Mouse (Mus musculus) forebrain, postnatal 0 days (tissue): ENCODE data around the gene Speg. TPM values are rescaled to one million over a fixed set of nuclear protein-coding genes. Genes with fewer than 3 reads are reported as not detected.

Experiments used
- ATAC-seq: fragments of 200-750 bp; cut with Nextera tagmentation; 2 replicates; pipeline ENCODE4 v1.8.0; 2017; ENCODE audit warnings: mild to moderate bottlenecking, moderate library complexity
- DNase-seq: peaks from one replicate; pipeline ENCODE4 v3.0.0-alpha.2; 2015
- H3K27ac ChIP-seq: fragments of 300-500 bp; sonication (generic); 2 replicates; pipeline ENCODE4 v1.5.1; 2014; ENCODE audit warnings: low read depth, mild to moderate bottlenecking, antibody characterized with exemption, low read length, moderate library complexity, mixed read lengths
- H3K27me3 ChIP-seq: fragments of 300-500 bp; sonication (generic); 2 replicates; pipeline ENCODE4 v1.6.1; 2014; ENCODE audit warnings: mild to moderate bottlenecking, low read length, mixed read lengths; ENCODE audit not compliant: insufficient read depth
- H3K36me3 ChIP-seq: fragments of 300-500 bp; sonication (generic); 2 replicates; pipeline ENCODE4 v1.6.1; 2014; ENCODE audit warnings: mild to moderate bottlenecking, moderate library complexity; ENCODE audit not compliant: insufficient read depth
- H3K4me1 ChIP-seq: fragments of 300-500 bp; sonication (generic); 2 replicates; pipeline ENCODE4 v1.6.1; 2014; ENCODE audit warnings: antibody characterized with exemption; ENCODE audit not compliant: insufficient read depth
- H3K4me2 ChIP-seq: fragments of 300-500 bp; sonication (generic); 2 replicates; pipeline ENCODE4 v1.6.1; 2014; ENCODE audit warnings: low read depth, mild to moderate bottlenecking, moderate library complexity
- H3K4me3 ChIP-seq: fragments of 300-500 bp; sonication (generic); 2 replicates; pipeline ENCODE4 v1.5.1; 2014; ENCODE audit warnings: low read depth, low read length, mixed read lengths
- H3K9ac ChIP-seq: fragments of 300-500 bp; sonication (generic); 2 replicates; pipeline ENCODE4 v1.6.1; 2014; ENCODE audit warnings: mild to moderate bottlenecking
- H3K9me3 ChIP-seq: fragments of 300-500 bp; sonication (generic); 2 replicates; pipeline ENCODE4 v1.6.1; 2016; ENCODE audit warnings: low read length
- CTCF ChIP-seq: sonication (generic); IDR thresholded peaks from 2 replicates; pipeline ENCODE4 v1.5.1; 2016; ENCODE audit warnings: antibody characterized with exemption, control low read depth, low read depth
- WGBS: fragments of 180-500 bp; shearing (Covaris S2); extraction: QIAGEN DNeasy Blood & Tissue Kit; methylation state at CpG from one replicate; pipeline ENCODE4 v1.1.7; 2014; 5-methylcytosine and 5-hydroxymethylcytosine counted together
- polyA plus RNA-seq: library from polyadenylated mRNA; unstranded; fragments of >200 nt; fragmentation: Nextera tagmentation; extraction: Ambion mirVana; gene quantifications from 2 replicates; pipeline ENCODE4 v1.2.1, GENCODE M21; 2015
- total RNA-seq: library from RNA; depleted of rRNA; stranded (reverse); fragments of >200 nt; gene quantifications from 2 replicates; pipeline ENCODE4 v1.2.3, GENCODE M21; 2014

The Speg gene
- total and polyA plus RNA-seq, 2 experiments from 2014 or later: 20.6 to 44.4 TPM

DNA sequence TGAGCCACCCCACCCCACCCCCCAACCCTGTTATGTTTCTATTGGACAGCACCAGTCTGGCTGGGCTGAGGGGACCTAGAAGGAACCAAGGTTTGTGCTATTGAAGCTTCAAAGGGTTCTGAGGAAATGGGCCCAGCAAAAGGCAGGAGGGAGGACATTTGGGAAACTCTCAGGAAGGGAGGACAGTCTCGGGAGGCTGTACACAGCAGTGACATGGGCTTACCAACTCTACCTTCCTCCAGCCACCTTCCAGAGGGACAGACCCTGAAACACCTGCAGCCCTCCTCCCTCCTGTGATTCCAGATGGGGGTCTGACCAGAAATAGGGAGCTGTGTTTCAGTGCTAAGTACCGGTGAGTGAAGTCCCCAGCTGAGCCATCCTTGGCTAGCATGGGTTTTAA, 34.6 kb upstream of the Speg start:
- H3K36me3 ChIP-seq: no peaks in the 10 kb centered on the region
- no peak overlapping the region for H3K4me2 ChIP-seq
- WGBS: 81% methylated on average over 2 of the region's 2 CpGs
- H3K27ac ChIP-seq: no peak overlapping the region
- TF ChIP-seq CTCF: no peak
- H3K9me3 ChIP-seq: no peaks in the 10 kb centered on the region
- no peak overlapping the region for H3K9ac ChIP-seq
- no peak for DNase-seq
- peaks cover 7% of the 10 kb centered on the region; the same call in 1 of the 2 replicates for H3K27me3 ChIP-seq
- no peak for ATAC-seq
- H3K4me3 ChIP-seq: no peak overlapping the region
- H3K4me1 ChIP-seq: no peaks in the 10 kb centered on the region

- peak; percentile 84 for ATAC-seq
- H3K27ac ChIP-seq: no peak overlapping the region
Measured at GRCm38 (mm10) chr1:75342874-75343416, 32.2 kb upstream of the Speg start.

DNA sequence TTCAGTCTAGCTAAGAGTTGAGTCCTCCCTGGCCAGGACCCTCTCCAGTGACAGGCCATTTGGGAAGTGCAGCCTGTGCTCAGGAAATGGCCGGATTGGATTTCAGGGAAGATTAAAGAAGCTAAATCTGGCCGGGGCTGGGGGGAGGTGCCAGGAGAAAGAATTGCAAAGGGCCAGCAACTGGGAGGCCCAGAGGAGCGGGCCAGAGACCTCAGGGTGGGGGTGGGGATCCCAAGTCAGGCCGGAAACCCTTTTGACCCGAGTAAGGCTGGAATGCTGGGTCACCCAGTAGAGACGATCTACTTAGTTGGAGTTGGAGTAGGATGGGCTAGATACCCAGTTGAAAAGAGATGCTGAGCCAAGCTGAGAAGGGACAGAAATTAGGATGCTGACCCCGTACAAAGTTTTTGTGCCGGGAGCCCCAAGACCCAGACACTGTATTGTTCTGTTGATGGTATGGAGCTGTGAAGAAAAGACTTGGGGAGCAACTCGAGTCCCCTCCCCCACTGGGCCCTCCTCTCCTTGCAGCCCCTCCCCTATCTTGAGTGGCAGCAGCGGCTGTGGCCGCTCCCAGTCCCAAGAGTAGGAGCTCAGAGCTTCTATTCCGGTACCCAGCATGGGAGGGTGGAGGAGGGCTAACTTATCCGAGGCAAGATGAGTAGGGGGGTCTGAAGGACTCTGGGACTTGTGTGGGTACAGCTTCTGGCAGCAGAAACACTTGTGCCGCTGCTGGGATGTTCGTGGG, 30.6 kb upstream of the Speg start:
- no peaks in the 10 kb centered on the region for H3K9me3 ChIP-seq
- TF ChIP-seq CTCF: no peak
- ATAC-seq (0 out of 2 replicates have a peak, but pooled peaks have one; percentile 8), DNase-seq (no peak)
- no peaks in the 10 kb centered on the region for H3K4me1 ChIP-seq
- H3K27me3 ChIP-seq: peaks cover 7% of the 10 kb centered on the region; the same call in 1 of the 2 replicates
- no peak overlapping the region for H3K27ac ChIP-seq
- no peak overlapping the region for H3K4me3 ChIP-seq
- no peak overlapping the region for H3K4me2 ChIP-seq
- H3K9ac ChIP-seq: no peak overlapping the region
- H3K36me3 ChIP-seq: no peaks in the 10 kb centered on the region
- WGBS: 8% methylated on average over 14 of the region's 15 CpGs

More at GRCm38 (mm10) chr1:75342874-75343416, 32.2 kb upstream of the Speg start:
- Histone ChIP-seq H3K27me3 (peaks cover 7% of the 10 kb centered on the region; the same call in 1 of the 2 replicates), H3K4me3 (no peak overlapping the region), H3K4me1 (no peaks in the 10 kb centered on the region), H3K36me3 (no peaks in the 10 kb centered on the region), H3K9me3 (no peaks in the 10 kb centered on the region), H3K4me2 (no peak overlapping the region), H3K9ac (no peak overlapping the region)
- DNase-seq: peak; percentile 91
- WGBS: 2% methylated on average over 8 of the region's 8 CpGs
- peak; percentile 95 for TF ChIP-seq CTCF

DNA sequence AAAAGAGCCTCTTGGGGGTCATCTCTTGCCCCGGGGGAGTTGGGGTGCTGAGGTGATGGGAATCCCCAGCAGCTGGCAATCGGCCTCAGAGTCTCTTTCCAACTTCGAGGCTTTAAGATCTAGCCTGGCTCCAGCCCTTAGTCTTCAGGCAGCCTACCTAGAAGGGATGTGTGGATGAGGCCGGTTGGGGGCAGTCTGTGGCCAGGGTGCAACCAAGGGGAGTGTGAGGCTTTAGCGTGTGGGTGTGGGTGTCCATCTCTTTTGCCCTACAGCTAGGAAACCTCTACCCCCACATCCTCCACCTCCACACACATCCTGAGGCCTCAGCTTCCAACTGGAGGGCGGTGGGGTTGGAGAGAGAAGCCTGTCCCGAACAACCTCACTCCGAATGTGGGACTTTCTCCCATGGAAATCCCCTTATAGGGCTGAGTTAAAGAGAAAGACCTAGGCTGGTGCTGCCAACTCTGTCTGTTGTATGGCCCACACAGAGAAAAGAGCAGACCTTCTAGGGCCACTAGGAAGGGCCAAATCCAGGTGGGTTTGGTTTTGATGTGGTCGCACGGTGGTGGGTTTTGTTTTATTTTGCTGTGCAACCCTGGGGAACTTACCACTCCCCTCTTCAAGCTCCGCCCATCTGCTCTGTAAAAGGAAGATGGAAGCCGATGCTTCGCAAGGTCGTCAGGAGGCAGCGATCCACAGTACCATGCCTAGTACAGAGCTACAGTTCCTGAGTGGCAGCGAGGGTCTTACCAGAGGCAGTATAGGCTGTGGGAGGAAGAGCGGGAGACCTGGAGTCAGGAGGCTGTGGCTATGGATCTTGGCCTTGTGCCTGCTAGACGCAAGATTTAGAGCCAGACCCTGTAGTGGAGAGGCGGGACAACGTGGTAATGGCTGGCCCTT, 29.8 kb upstream of the Speg start:
- TF ChIP-seq CTCF: no peak
- Histone ChIP-seq H3K27ac (no peak overlapping the region), H3K9ac (no peak overlapping the region), H3K4me3 (no peak overlapping the region), H3K36me3 (no peaks in the 10 kb centered on the region), H3K4me1 (no peaks in the 10 kb centered on the region), H3K27me3 (peaks cover 7% of the 10 kb centered on the region; the same call in 1 of the 2 replicates), H3K9me3 (no peaks in the 10 kb centered on the region), H3K4me2 (no peak overlapping the region)
- DNase-seq: no peak
- 42% methylated on average over 20 of the region's 20 CpGs for WGBS
- ATAC-seq: no peak

GRCm38 (mm10) chr1:75347279-75347678, 27.8 kb upstream of the Speg start:
- no peak for TF ChIP-seq CTCF
- WGBS: 83% methylated on average over 5 of the region's 5 CpGs
- H3K4me2 ChIP-seq: no peak overlapping the region
- H3K9ac ChIP-seq: no peak overlapping the region
- no peak overlapping the region for H3K27ac ChIP-seq
- H3K4me3 ChIP-seq: no peak overlapping the region
- H3K9me3 ChIP-seq: no peaks in the 10 kb centered on the region
- H3K4me1 ChIP-seq: no peaks in the 10 kb centered on the region
- no peak for DNase-seq
- no peaks in the 10 kb centered on the region for H3K36me3 ChIP-seq
- ATAC-seq: no peak
- peaks cover 7% of the 10 kb centered on the region; the same call in 1 of the 2 replicates for H3K27me3 ChIP-seq

GRCm38 (mm10) chr1:75349275-75349674, 25.8 kb upstream of the Speg start:
- ATAC-seq: no peak
- no peak overlapping the region for H3K4me3 ChIP-seq
- peaks cover 7% of the 10 kb centered on the region; the same call in 1 of the 2 replicates for H3K27me3 ChIP-seq
- TF ChIP-seq CTCF: no peak
- no peaks in the 10 kb centered on the region for H3K36me3 ChIP-seq
- no peak overlapping the region for H3K27ac ChIP-seq
- H3K9me3 ChIP-seq: no peaks in the 10 kb centered on the region
- WGBS: 53% methylated on average over 5 of the region's 5 CpGs
- H3K4me2 ChIP-seq: no peak overlapping the region
- H3K4me1 ChIP-seq: no peaks in the 10 kb centered on the region
- no peak overlapping the region for H3K9ac ChIP-seq
- no peak for DNase-seq
